In the genomic region with DNA sequence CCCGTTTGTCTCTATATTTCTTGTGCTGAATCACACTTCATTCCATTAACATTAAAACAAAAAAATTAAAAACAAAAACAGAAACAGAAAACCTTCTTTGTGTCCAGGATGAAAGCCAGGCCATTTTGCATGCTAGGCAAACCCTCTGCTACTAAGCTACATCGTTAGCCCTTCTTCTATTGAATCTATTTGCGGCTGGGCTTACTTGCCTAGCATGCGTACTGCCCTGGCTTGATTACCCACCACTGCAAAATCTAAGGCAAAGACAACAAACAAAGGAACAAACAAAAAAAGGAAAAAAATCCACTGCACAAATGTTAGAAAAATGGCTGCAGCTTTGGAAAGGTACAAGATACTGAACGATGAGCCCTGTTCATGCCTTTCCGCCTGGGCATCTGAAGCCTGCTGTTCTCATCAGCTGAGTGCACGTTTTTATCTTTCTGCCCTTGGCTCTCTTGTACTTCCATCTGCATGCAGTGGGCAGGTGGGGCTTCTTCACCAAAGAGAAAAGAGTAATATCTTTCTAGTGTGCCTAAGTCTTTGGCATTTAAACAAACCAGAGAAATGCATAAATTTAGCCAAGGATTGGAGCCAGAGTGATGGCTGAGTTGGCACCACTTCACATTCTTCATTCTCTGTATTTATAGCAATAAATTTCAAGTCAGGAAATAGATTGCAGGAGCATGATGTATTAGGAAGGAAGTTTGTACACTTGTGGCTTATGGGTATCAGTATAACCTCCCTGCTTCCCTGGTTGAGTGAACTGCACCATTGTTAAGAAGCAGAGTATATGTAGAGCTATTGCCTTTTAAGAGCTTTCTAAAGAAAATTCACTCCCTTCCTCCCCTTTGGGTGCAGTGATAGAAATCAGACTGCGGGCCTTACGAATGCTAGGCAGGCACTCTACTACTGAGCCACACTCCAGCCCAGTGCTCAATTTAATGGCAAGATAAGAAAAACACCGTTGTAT, we compare ENCODE assay signal across 11 mouse cellular contexts.
A peak's percentile ranks its signal among the peaks of the same experiment; 100 is the strongest.
DNase-seq lines count a peak whose midpoint lies in the region; ATAC-seq and TF ChIP-seq lines count a peak whose summit lies in the region.
"Had no signal": no experiment of that assay in that cellular context is flagged by ENCODE, and none has a peak within 500 bp of the region (broad histone marks: within the 10 kb centered on the region; RNA-seq: fewer than 3 reads in every experiment).

No protein-coding gene starts in this region.

- ATAC-seq in forebrain, embryonic 13.5 days: peak; percentile 58; the same call in 1 of the 2 replicates
- no peak for ATAC-seq in forebrain, embryonic 12.5 days (ENCODE audit: low FRiP score)
- peak; percentile 71 to 87 for ATAC-seq in hematopoietic stem cell, adult 5-6 weeks (replicated peaks in 1 of 2; ENCODE audit: insufficient read depth in 1 of 2, low FRiP score in 2 of 2, low TSS enrichment in 1 of 2, low read depth in 1 of 2, poor library complexity in 2 of 2, severe bottlenecking in 2 of 2)
- ATAC-seq: activated CD4-positive, CD25-positive, alpha-beta regulatory T cell, adult 4 months had no signal

- H3K36me3 ChIP-seq in forebrain, embryonic 13.5 days (ENCODE audit: poor library complexity, severe bottlenecking): no peaks in the 10 kb centered on the region
- peaks cover 8% of the 10 kb centered on the region; the same call in 1 of the 2 replicates for H3K36me3 ChIP-seq in forebrain, embryonic 12.5 days (replicated peaks)
- H3K36me3 ChIP-seq: embryonic facial prominence, embryonic 13.5 days had no signal

- TF ChIP-seq CTCF in layer of hippocampus, adult 2 months (conservative IDR thresholded peaks at IDR 0.05): no peak

- H3K27ac ChIP-seq in forebrain, embryonic 13.5 days: peak overlapping the region; percentile 37
- H3K27ac ChIP-seq in forebrain, embryonic 12.5 days: no peak overlapping the region
- peak overlapping the region; percentile 81 for H3K27ac ChIP-seq in layer of hippocampus, adult 2 months
- H3K27ac ChIP-seq: embryonic facial prominence, embryonic 13.5 days had no signal

- H3K4me1 ChIP-seq in forebrain, embryonic 13.5 days: peaks cover 28% of the 10 kb centered on the region
- 0 out of 2 replicates have a peak, but pooled peaks cover 9% of the 10 kb centered on the region for H3K4me1 ChIP-seq in forebrain, embryonic 12.5 days

- peak in 1 of 2 experiments; percentile 42 for DNase-seq in layer of hippocampus, adult 2 months (ENCODE audit: low spot score in 2 of 2)
- no peak for DNase-seq in layer of hippocampus, adult 11-12 months (ENCODE audit: low spot score)
- peak; percentile 68 for DNase-seq in NIH3T3 (ENCODE audit: low read depth)
- no peak for DNase-seq in B cell, adult 2 months
- no peak for DNase-seq in urinary bladder, adult 2 months (ENCODE audit: low spot score)

- no peaks in the 10 kb centered on the region for H3K27me3 ChIP-seq in forebrain, embryonic 13.5 days
- no peaks in the 10 kb centered on the region for H3K27me3 ChIP-seq in forebrain, embryonic 12.5 days
- H3K27me3 ChIP-seq: embryonic facial prominence, embryonic 13.5 days had no signal

- WGBS in forebrain, embryonic 13.5 days: 54% methylated on average over 10 of the region's 10 CpGs
- 58% methylated on average over 10 of the region's 10 CpGs for WGBS in forebrain, embryonic 12.5 days

- H3K4me3 ChIP-seq in forebrain, embryonic 13.5 days: no peak overlapping the region
- H3K4me3 ChIP-seq in forebrain, embryonic 12.5 days (replicated peaks): no peak overlapping the region
- no peak overlapping the region for H3K4me3 ChIP-seq in layer of hippocampus, adult 2 months
- H3K4me3 ChIP-seq: embryonic facial prominence, embryonic 13.5 days had no signal

- H3K9ac ChIP-seq in forebrain, embryonic 13.5 days: no peak overlapping the region
- H3K9ac ChIP-seq in forebrain, embryonic 12.5 days: no peak overlapping the region
- H3K9ac ChIP-seq: embryonic facial prominence, embryonic 13.5 days had no signal

- no peaks in the 10 kb centered on the region for H3K9me3 ChIP-seq in forebrain, embryonic 13.5 days (replicated peaks)
- H3K9me3 ChIP-seq in forebrain, embryonic 12.5 days: no peaks in the 10 kb centered on the region
- H3K9me3 ChIP-seq: embryonic facial prominence, embryonic 13.5 days had no signal

- no peak overlapping the region for H3K4me2 ChIP-seq in forebrain, embryonic 13.5 days
- H3K4me2 ChIP-seq in forebrain, embryonic 12.5 days: no peak overlapping the region
- H3K4me2 ChIP-seq: embryonic facial prominence, embryonic 13.5 days; heart, embryonic 11.5 days had no signal
